Mouse (Mus musculus): ENCODE data around the gene Gm49378.

DNA sequence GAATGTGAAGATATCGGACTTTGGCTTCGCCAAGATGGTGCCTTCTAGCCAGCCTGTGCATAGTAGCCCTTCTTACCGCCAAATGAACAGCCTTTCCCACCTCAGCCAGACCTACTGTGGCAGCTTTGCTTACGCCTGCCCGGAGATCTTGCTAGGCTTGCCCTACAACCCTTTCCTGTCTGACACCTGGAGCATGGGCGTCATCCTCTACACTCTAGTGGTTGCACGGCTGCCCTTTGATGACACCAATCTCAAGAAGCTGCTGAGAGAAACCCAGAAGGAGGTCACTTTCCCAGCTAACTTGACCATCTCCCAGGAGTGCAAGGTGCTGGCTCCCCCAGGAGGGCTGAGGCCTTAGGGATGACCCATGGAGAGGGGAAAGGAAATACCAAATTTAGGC is 13.8 kb upstream of the Gm49378 start:
- TF ChIP-seq POLR2A (IDR thresholded peaks at IDR 0.05; ENCODE audit: low read depth, low read length) (no peak), CTCF (IDR thresholded peaks at IDR 0.05; ENCODE audit: extremely low read depth, insufficient read depth, insufficient read length, insufficient replicate concordance) (no peak)
